Mouse (Mus musculus): ENCODE measurements around the gene Pitpna. TPM values are rescaled to one million over a fixed set of nuclear protein-coding genes. Genes with fewer than 3 reads are reported as not detected.
"Not testable (repeated sequence)": the region's sequence is repeated elsewhere in the genome, so short reads cannot be mapped to it uniquely, and the experiment has no call there.

Gene Pitpna
- total RNA-seq, 2 experiments from 2014 or later, result 168 to 172 TPM

DNA sequence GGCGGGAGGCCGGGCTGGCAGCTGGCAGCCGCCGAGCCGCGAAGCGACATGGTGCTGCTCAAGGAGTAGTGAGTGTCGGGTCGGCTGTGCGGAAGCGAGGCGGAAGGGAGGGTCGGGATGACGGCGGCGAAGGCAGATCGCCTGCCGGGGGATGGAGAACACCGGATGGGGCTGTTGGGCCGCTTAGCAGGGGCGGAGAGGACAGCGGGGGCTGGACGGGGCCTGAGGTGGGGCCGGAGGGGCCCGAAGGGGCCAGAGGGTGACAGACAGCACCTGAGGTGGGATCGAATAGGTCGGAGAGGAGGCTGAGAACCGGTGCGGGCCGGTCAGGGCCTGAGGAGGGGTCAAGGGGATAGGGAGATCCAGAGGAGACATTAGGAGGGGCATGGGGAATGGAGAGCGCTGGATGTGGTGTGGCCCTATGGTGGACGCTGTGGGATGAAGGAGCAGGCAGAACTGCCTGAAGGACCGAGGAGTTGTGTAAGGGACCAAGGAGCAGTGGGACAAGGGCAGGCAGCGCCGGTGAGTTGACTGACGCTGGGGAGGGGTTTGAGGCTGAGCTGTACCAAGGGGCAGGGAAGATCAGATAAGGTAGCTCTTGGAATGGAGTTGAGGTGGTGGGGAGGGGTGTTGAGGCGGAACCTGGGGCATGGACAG is 516 bp downstream of the Pitpna start:
- no peak for DNase-seq (ENCODE audit: low spot score)

DNA sequence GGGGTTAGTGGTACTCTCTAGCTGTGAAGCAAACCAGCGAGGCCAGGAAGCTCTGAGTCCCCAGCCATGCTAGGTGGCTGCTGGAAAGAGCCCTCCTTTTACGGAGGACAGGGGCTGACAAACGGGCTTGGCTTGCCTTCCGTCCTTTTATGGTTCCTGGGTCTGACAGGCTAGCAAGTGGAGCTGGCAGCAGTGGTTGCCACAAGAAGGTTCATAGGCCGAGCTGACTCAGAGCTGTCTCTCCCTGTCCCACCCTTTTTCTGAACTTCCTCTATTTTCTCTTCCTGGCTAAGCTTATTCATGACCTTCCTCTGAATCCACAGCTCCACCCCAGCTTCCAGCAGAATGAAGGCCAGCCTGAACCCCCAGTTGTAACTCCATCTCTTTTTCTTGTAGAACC is 4.7 kb downstream of the Pitpna start:
- no peak for DNase-seq (ENCODE audit: low spot score)

DNA sequence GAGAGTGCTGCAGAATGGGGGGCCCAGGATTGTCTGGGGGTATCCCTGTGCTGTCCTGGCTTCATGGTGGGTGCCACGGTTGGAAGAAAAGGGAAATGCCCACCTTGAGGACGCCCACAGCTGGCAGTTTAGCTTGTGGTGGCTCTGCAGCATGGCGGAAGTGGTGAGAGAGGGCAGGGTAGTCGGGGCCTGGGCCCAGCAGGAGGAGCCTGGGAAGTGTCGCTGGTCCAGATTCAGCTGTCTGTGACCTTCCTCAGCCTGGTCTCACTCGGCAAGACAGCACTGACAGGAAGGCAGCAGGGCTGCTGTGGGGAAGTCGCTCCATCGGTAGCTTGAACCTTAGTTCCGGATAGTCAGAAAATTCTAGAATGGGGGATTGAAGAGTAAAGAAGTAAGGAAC is 6.5 kb downstream of the Pitpna start:
- DNase-seq (ENCODE audit: low spot score), result no peak

DNA sequence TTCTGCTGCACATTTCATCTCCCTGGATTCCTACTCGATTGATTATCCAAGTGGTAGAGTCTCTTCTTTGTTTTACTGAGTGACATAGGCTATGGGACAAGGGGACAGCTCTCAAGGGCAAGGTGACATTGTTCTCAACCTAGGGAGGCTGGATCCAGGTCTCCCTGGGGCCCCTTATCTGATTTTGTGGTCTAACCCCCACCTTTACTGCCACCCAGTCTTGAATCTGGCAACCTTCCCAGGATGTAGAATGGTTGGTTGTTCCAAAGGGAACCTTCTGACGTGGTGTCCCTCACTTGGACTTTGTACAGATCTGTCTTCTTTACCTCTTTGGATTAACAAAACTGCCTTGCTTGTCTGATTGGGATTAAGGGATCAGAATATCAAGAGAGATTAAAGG is 7.5 kb downstream of the Pitpna start:
- DNase-seq (ENCODE audit: low spot score), result no peak

DNA sequence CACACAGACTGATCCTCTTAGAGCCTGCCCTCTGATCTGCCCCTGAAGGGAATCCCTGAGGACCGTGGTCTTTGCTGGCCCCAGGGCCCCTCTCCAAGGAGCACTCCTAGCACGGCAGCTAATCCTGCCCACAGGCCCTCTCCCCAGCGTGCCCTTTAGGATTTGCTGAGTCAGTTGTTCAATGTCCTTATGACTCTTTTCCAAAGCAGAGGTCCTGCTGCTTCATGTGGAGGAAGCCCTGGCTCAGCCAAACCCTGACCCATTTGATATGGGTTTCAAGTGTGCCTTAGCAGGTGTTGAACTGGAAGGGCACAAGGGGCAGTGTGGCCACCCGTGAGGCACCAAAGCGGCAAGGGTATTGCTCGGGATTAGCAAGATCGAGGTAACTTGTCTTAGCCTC is 7.9 kb downstream of the Pitpna start:
- DNase-seq (ENCODE audit: low spot score), result peak; percentile 73

DNA sequence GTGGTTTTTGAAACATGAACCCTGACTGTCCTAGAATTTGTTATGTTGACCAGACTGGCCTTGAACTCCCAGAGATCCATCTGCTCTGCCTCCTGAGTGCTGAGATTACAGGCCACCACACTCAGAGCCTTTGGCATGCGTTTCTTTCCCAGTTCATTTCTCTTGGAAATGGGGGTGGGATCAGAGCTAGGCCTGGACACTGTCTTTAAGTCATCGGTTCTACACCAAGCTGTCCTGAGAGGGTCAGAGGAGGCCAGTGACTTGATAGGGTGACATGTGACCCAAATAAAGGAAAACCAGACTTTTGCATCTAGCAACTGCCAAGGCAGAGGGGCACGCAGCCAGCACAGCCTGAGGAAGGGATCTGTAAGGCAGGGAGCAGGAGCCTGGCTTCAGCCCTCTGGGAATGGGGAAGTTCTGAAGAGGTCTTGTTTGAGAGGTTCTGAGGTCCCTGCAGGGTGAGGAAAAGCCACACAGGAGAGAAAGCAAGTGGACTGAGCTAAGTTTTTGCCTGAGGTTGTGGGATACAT is 8.9 kb downstream of the Pitpna start:
- peak; percentile 67 for DNase-seq (ENCODE audit: low spot score)

DNA sequence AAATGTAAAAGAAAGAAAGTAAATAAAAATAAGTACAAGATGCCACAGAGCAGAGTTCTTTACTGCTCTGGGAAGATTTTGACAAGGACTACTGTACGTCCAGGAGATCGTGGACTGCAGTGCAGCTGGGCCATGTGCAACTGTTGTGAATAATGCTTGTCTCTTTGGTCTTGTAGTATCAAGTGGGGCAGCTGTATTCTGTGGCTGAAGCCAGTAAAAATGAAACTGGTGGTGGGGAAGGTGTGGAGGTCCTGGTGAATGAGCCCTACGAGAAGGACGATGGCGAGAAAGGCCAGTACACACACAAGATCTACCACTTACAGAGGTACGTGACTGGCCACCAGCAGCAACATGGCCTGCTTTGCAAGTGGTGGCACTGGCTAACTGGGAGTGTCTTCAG is 10.1 kb downstream of the Pitpna start:
- no peak for DNase-seq (ENCODE audit: low spot score)

DNA sequence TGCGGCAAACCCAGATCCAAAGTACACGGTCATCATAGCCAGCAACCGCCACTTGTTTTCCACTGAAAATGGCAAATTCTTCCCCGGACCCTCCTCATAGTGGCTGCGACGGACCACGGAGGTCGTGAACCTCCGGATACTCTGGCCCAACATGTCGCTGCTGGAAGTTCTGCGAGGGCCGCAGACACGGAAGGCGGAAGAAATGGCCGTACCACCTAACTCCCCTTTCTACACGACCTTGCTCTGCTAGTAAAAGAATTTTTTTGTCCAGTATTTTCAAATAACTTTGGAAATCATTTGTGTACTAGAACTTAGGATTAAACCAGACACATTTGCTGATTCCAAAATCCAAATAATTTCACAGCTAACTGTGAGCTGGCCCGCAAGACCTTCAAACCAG is 11.9 kb downstream of the Pitpna start:
- DNase-seq (ENCODE audit: low spot score), result not testable (repeated sequence)

DNA sequence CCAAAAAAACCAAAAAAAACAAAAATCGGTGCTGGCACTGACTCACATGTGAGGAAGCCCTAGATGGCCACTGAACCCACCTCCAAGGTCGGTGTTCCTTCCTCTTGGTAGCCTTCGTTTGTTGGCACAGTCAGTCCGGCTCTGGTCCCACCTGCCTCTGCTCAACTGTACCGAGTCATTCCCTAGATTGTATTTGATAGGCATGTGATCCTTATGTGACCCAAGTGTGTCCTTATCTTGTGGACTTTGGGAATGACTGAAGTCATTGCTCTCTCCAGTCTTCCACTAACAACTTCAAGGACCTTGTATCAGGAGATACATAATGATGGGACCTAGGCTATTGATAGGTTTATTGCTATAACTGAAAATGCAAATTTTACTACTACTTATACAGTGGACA is 16.9 kb downstream of the Pitpna start:
- no peak for DNase-seq (ENCODE audit: low spot score)

DNA sequence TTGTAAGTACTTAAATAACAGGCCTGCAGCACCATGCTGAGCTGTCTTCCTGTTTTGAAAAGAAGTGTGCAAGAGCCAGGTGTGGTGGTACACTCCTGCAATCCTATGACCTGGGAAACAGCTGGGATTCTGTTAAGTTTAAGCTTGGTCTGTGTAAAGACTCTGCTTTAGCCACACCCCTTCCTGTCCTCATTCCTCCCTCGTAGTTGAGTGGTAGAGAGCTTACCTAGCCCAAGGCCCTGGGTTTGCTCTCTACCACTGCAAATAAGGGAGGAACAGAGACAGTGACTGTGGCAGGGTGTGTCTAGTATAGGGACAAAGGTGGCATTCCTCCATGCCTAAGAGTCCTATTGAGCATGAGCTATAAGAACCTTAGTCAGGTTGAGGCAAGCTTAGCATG is 17.4 kb downstream of the Pitpna start:
- DNase-seq (ENCODE audit: low spot score), result no peak

DNA sequence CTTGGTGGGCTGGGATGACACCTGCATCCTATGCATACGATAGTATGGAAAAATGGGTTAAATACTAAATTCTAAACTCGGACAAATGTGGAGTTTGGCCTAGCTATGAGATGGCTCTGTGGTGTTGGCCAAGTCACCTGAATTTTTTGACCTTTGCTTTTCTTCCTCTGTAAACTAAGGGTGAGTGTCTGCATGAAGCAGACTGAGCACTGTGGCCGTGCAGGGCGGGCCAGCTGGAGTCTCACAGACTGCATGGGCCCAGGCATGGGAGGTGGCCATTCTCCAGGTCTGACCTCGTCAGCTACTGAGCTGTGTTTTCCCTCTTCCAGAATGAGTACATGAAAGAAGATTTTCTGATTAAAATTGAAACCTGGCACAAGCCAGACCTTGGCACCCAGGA is 20.9 kb downstream of the Pitpna start:
- DNase-seq (ENCODE audit: low spot score), result no peak

DNA sequence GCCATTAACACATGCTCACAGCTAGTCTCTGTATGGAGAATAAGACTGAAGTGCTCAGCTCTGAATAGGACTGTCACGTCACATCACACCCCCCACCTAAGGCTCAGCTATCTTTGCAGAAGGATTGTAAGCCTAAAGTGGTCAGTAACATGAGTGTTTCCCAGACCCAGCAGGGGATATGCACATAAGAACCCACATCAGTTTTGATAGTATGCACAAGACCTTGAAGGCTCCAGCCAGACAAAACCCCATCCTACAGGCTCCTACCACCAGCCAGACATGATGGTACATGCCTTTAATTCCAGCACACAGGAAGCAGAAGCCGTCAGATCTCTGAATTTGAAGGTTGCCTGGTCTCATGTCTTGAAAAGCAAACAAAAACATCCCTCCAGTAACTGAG is 22.1 kb downstream of the Pitpna start:
- DNase-seq (ENCODE audit: low spot score), result no peak

DNA sequence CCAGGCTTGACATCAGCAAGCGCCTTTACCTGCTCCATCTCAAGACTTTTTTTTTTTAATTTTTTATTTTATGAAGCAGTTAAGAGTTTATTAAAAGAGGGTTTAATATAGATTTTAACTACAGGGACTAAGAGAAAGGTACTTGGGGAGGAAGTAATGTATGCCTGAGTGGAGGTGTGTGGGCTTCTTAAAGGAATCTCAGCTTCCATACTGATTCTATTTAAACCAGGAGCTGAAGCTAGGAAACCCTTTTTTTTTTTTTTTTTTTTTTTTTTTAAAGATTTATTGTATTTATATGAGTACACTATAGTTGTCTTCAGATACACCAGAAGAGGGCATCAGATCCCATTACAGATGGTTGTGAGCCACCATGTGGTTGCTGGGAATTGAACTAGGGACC is 26.9 kb downstream of the Pitpna start:
- DNase-seq (ENCODE audit: low spot score), result no peak

DNA sequence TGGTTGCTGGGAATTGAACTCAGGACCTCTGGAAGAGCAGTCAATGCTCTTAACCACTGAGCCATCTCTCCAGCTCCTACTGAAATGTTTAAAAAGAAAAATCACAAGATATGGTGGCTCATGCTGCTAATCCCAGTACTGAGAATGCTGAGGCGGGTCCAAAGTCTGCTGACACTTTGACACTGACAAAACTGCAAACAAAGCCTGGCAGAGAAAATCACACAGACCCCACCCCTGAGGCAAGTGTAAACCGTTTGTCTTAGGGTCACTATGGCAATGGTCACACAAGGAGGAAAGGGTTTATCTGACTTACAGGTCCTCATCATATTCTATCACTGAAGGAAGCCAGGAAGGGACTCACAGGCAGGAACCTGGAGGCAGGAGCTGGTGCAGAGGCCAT is 27.7 kb downstream of the Pitpna start:
- no peak for DNase-seq (ENCODE audit: low spot score)

DNA sequence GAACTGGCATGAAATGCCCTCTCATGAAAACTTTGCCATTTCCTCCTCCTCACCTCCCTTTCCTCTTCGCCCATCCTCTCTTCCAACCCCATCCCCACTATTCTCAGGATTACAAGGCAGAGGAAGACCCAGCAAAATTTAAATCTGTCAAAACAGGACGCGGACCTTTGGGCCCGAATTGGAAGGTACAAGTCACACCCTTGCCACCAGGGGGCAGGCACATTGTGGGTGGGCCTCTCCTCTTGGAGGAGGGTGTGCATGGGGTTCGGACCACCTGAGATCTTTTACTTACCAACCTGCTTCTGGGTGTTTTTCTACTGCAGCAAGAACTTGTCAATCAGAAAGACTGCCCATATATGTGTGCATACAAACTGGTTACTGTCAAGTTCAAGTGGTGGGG is 31.2 kb downstream of the Pitpna start:
- peak; percentile 43 for DNase-seq (ENCODE audit: low spot score)

DNA sequence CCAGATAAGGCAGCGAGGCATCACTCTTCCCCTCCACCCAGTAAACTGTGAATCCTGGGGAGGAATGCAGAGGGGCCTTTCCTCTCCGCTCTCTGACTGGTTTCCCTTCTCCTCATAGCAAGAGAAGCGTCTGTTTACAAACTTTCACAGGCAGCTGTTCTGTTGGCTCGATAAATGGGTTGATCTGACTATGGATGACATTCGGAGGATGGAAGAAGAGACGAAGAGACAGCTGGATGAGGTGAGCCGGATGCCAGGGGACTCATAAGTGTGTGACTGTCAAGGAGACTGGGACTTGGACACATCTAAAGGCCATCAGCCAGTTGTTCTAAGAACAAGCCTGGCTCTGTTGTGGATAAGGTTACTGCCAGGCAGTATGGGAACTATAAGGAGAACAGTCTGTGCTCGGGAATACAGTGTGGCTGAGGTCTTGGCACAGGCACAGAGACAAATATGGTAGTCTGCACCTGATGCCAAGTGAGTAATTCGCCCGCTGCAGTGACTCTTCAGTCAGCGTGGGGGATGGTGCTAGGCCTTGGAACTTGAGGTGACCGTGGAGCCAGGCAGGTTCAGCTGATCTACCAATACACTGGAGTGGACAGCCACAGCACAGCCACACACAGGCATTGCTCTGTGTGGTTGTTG is 32.4 kb downstream of the Pitpna start:
- DNase-seq (ENCODE audit: low spot score), result peak; percentile 91

DNA sequence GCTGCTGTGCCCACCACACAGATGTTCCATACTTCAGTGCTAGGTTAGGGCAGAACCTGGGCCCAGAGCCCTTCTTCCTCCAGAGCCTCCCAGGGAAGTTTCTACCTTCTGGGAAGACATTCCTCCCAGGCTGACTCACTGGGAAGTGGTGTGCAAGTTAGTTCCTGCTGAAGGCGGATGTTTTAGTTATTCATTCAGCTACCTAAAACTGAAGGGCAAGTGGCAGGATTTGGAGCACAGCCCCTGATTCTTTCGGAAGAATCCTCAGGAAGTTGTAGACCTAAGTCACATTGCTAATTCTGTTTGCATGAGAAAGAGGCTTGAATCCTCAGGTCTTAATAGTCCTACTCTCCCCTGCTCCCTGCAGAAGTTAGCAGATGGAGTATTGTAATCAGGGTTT is 33.5 kb downstream of the Pitpna start:
- no peak for DNase-seq (ENCODE audit: low spot score)

DNA sequence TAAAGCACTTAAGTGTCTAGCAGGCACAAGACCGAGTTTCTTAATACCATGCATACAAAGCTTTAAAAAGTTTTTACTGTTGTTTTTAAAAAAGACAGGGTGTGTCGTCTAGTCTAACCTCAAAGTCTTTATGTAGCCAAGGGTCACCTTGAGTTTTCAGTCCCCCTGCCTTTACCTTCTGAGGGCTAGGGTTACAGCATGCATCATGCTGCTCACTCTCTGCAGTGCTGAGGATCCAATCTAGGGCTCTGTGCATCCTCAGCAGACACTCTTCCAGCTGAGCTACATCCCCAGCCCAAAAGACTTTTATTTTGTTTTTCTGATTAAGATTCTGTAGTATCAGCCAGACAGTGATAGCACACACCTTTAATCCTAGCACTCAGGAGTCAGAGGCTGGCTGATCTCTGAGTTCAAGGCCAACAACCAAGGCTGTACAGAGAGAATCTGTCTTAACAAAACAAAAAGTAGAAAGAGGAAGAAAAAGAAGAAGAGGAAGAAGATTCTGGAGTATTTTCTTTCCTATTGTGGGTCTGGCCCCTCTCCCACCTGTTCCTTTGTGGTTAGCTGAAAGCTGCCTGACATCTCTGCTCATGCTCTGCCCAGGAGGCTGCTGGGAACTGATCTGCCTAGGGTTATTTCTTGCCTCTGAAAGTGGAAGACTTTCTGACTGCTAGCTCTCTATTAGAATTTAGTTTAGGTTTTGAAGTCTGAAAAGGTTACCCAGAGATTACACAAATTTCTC is 34.9 kb downstream of the Pitpna start:
- DNase-seq (ENCODE audit: low spot score), result no peak

DNA sequence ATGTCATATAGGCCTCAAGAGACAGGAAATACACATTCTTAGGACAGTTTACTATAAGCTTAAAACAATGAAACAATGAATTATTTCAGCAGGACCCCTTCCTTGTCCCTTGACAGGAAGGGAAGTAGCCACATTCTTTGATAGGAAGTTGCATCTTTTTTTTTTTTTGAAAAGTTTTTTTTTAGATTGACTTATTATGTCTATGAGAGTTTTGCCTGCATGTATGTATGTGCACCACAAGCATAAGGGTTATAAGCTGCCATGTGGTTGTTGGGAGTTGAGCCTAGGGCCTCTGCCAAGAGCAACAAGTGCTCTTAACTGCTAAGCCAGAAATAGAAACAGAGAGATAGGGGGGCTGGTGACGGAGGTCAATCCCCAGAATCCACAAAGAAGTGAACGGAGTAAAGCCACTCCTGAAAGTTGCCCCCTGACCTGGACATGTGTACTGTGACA is 36.2 kb downstream of the Pitpna start:
- no peak for DNase-seq (ENCODE audit: low spot score)

DNA sequence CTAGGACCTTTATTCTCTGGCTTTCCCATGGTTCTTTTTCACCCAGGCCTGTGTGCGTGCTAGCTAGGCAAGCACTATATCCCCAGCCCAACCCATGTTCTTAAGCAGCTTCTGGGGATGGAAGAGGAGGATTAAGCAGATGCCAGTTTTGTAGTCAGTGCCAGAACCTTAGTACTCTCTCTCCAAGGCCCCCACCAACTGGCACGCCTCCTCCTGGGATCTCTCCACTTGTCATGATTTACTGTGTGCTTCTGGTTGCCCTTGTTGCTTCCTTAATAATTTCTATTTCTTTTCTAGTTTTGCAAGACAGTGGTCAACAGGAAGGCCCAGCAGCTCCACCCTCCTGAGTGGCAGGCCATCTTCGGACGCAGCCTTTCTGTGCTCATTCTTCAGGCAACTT is 37.9 kb downstream of the Pitpna start:
- no peak for DNase-seq (ENCODE audit: low spot score)

DNA sequence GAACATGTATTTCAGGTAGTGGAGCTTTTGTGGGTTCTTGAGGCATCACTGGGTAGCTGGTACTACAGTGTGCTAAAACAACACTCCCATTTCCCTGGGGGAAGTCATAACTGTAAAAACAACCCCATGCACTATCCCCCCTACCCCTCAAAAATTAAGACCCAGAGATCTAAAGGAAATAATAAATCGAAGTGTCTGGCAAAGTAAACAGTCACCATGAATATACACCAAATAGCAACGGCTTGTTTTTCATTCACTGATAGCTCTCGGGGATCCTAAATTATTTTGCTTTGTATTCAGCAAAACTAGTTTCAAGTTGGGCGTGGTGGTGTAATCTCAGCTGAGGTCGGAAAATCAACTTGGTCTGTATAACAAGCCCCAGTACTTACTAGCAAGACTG is 42.2 kb downstream of the Pitpna start:
- DNase-seq (ENCODE audit: low spot score), result no peak

DNA sequence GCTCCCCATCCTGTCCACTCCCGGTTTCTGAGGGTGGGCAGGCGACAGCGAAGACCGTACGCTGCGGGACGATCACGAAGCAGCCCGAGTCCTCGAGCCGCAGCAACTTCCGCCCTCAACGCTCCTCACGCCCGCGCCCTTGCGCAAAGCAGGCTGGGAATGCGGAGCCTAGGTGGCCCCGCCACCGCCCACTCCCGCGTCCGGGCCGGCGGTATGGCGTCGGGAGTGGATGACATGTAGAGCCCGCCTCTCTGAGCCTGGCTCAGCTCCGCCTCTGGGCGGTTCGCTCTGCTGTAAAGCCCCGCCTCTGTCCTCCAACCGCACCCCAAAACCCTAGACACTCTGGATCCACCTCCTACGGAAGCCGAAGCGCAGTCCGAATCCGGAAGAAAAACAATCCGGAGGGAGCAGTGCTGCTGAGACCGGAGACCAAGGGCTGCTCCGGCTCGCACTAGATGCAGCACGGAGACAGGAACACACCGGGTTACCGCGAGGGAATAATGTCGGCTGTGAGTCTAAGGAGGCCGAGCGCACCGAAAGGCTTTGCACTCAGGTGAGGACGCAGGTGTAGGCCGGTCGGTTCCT is 42.8 kb downstream of the Pitpna start, which contains the start of gene Inpp5k:
Gene Inpp5k (plus strand): TSS at position 344 of the 585 bp plus-strand sequence.
- DNase-seq (ENCODE audit: low spot score), result peak; percentile 97

All from gastrocnemius, adult 18-20 months (tissue).